Mouse (Mus musculus): ENCODE results near the gene Wiz.
A peak's percentile ranks its signal among the peaks of the same experiment; 100 is the strongest.

The Wiz gene

DNA sequence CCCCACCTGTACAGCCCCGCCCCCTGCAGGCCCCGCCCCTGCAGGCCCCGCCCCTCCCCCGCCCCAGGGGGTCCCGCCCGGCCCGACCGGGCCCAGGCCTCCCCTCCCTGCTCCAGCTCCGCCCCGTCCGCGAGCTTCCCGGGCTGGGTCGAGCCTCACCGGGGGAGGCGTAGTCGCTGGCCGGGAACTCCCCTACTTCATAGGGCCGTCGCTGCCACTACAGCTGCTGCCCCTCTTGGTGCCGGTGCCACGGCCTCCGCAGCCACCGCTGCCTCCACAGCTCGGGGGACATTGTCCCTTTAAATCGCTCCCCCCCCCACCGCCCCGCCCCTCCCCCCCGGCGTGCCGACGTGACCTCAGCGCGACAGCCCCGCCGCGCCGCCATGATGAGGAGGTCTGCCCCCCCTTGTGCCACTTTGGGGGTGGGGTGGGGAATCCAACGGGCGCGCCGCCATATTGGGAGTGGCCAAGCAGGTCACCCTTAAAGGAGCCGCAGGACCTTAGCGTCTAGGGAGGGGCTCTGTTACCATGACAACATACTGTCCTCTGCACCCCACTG is at the start of gene Wiz:
TSS of gene Wiz (minus strand) at position 339 of the 559 bp plus-strand sequence.
- DNase-seq, result peak; percentile 97

DNA sequence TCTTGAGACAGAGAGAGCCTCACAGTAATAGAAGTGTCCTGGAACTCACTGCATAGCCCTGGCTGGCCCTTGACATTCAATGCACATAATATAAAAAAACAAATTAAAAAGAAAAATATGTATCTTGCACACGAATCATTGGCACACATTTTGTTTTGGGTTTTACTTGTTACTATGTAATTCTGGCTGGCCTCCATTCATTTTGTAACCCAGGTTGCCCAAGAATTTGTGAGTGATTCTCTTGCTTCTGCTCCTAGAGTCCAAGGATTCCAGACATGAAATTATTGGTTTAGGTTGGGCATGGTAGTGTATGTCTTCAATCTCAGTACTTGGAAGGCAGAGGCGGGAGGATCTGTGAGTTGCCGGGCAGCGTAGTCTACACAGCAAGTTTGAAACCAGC is 47.9 kb upstream of the Wiz start:
- DNase-seq, result no peak

DNA sequence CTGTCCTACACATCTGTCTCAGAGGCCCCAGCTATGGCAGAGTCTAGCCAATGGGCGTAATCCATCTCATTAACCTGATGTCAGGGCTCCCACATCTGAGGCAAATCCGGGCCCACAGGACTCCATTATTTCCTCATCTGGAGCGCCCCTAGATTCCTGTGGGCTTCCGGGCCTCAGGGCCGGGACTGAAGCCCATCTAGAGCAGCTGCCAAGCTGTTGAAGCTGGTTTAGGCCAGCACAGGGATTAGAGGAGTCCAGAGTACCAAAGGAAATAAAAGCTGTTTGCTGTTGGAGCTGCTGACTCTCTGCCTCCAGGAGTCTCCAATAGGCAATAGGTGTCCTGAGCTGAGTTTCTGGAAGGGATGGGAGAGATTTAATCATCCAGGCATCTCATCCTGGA is 45.9 kb upstream of the Wiz start:
- no peak for DNase-seq

DNA sequence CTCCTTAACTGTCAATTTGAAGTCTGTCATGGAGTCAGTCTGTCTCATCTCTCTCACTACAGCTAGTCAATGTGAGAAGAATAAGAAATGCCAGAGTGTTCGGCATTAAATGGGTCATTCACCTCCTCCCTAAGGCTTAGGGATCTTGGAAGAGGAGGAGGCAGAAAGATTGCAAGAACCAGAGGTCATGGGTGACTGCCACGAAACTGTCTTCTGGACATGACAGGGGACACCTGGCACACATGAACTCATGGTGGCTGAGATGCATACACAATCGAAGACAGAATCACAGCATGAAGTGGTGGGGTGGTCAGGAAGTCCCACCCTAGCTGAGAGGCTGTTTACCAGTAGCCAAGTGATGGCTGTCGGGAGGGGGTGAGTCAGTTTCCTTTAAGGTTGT is 45.1 kb upstream of the Wiz start:
- DNase-seq, result peak; percentile 34

DNA sequence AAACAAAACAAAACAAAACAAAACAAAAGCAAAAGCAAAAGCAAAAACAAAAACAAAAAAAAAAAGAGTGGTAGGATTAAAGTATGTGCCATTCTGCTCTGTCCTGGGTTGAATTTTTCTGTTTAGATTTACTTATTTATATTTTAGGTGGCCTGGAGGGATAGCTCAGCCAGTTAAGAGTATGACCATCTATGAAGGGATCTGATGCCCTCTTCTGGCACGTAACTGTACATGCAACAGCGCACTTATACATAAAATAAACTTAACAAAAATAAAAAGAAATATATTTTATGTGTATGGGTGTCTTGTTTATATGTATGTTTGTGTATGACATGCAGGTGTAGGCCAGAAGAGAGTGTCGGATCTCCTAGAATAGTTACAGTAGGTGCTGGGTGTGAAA is 42.7 kb upstream of the Wiz start:
- DNase-seq, result no peak

DNA sequence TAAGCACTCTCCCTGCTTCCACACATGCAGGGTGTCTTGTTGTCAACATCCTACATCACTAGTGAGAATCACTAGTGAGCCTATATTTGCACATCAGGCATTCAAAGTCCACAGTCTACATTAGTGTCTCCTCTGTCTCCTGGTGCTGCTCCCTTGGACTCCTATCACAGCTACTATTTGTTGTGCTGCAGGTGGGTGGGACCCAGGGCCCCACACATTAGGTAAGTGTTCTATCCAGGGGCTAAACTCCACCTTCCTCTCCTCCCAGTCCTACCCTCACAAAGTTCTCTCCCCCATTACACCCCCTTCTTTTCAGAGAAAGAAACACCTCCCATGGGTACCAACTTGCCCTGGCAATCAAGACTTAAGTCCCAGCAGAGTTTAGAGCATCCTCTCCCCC is 37.4 kb upstream of the Wiz start:
- DNase-seq, result no peak

DNA sequence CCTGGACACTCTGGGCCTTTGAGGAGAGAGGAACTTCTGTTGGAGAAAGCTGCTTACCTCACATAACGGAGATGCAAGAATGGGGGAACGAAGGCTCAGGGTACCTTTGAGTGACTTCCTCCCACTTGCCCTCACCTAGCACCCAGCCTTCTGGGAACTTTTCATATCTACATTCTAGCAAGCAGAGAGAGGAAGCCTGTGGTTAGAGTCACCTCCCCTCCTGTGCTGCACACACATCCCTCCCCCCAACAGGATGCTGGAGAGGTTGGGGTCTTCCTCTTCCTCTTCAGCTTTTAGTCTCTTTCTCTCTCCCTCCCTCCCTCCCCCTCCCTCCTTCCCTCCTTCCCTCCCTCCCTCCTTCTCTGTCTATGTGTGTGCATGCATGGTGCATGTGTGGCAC is 34.8 kb upstream of the Wiz start, which contains the start of gene Pglyrp2:
TSS of gene Pglyrp2 (minus strand) at position 134 of the 400 bp plus-strand sequence.
- no peak for DNase-seq

DNA sequence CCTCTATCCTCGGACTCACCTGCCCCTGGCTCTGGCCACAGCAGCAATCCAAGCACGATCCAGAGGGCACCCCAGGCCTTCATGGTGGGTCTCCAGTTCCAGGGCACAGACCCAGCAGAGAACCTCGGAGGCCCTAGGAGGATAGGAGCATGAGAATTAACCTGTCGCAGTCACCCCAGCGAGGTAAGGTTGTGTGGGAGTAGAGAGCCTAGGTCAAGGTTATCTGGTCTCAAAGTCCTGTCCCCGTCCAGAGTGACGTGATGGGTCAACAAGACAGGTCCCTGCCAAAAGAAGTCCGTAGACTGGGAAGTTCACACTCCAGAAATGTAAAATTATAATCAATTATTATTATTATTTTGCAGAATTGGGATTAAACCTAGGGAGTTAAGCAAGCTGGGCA is 31.5 kb upstream of the Wiz start:
- DNase-seq, result no peak

DNA sequence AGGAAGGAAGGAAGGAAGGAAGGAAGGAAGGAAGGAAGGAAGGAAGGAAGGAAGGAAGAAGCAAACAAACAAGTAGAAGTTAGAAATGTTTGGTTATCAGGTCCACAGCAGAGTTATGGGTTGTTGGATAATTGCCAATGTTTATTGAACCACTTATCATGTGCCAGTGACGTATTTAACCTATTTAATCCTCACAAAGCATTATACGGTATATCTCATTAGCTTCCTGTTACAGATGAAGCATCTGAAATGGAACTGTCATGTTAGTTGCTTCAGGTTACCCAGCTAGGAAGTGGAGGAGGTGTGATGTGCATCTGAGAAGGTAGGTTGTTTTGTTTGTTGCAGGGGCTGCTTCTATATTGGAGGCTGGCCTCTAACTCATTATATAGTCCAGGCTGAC is 30.8 kb upstream of the Wiz start:
- no peak for DNase-seq

DNA sequence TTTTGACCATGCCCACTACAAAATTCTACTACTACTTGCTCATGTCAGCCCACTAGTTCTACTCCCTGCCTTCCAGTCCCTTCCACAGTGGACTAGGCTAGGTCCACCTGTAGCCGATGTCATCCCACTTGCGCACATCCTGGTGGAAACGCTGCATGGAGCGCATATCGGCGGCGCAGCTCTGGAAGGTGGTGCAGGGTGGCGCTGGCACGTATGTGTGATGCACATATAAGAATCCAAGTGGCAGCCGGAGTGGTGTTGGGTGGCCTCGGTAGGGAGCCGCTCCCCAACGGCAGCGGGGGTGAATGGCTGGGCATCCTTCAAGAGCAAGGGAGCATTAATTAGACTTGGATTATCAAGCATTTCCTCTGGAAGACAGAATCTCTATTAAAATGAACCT is 27.5 kb upstream of the Wiz start:
- no peak for DNase-seq

DNA sequence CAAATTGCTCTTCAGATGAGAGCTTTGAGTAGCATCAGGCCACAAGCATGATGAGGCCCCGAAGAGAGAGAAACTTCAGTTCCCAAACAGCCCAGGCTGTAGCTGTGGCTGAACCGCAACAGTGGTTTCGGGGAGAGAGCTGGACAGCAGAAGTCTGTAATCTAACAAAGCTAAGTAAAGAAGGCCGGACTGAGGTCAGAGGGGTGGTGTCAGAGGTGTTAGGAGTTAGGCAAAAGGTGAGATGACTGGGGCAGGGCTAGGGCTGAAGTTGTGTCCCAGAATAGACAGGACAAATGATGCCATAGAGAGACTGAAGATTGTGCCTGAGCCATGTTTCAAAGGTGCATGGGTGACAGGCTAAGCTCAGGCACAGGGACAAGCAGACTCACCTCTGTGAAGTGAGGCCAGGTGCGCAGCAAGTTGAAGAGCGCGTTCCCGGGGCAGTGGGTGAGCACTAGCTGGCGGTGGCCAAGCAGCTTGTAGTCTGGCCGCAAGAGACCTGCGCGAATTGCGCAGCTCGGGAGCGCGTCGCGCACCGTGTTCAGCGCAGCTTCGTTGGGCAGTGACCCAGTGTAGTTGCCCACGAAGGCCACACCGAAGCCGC is 26.3 kb upstream of the Wiz start:
- DNase-seq, result no peak

DNA sequence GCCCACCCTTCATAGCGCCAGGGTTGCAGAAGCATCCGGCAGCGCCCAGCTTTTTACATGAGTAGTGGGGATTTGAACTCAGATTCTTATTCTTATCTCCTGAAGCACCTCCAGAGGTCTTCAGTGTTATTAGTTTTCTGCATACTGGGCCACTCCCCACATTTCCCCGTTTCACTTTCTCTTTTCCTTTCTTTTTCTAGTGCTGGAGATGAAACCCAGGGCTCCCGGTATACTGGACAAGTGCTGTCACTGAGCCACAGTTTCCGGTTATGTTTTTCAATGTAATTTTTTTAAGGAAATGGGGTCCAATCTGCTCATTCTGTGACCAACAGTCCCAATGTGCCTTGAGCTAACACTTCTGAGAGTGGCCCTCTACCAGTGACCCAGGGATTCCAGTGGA is 22.7 kb upstream of the Wiz start:
- DNase-seq, result no peak

DNA sequence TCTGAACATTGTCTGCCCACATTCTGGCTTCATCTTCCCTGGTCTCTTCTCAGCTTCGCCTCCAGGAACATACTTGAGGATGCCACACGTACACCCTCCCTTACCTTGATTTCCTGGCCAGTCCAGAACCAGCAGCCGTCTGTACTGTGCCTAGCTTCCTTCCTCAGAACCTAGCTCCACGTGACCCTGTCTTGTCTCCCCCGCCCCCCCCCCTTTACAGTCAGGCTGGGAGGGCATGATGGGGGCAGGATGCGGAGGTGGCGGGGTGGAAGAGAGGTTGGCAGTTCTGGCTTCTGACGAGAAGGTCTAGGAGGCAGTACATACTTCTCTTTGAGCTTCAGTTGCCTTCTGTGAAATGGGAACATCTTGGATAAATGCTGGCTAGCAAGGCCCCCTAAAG is 14.2 kb upstream of the Wiz start, which contains the start of gene Rasal3:
TSS of gene Rasal3 (minus strand) at position 167 of the 400 bp plus-strand sequence.
- no peak for DNase-seq

DNA sequence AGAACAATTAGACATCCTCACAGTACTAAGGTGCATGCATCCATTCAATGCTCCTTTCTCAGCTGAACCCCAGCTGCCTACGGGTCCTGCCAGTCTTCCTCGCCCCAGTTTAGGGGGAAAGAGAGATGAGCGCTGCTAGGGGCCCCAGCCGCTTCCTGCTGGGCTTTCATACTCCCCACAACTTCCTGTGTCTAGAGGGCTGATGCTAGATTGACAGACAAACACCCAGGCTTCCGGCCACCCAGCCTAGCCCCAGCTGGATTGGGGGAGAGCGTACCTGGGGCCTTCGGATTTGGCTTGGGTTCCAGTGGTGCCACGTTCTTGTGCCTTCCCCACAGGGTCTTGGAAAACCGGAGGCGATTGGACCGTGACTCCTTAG is 13.5 kb upstream of the Wiz start:
- DNase-seq, result no peak

DNA sequence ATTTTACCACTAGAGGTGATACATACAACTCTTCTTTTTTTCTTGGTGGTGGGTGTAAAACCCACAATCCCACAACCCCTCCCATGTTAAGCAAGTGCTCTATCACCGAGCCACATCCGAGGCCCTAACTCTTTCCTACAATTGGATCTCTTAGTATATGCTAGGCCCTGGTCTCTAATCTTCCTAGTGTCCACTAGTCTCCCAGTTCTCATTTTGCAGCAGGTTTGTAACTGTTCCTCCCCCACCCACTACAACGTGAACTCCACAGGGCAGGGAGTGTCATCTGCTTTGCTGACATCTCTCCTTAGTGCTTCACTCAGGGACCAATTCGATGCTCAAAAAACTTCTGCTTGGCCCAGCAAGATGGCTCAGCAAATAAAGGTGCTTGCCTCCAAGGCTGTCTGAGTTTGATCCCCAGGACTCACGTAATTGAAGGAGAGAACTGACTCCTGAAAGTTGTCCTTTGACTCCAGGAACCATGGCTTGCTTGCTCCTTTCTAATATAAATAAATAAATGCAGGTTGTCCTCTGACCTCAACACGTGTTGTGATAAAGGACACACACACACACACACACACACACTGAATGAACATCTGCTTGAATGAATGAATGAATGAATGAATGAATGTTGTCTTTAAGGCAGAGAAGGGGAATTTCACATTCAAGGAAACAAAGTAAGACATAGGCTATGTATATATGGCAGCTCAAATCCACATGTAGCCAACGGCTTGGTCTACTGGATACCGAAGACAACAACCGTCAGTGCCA is 13.0 kb upstream of the Wiz start:
- no peak for DNase-seq

DNA sequence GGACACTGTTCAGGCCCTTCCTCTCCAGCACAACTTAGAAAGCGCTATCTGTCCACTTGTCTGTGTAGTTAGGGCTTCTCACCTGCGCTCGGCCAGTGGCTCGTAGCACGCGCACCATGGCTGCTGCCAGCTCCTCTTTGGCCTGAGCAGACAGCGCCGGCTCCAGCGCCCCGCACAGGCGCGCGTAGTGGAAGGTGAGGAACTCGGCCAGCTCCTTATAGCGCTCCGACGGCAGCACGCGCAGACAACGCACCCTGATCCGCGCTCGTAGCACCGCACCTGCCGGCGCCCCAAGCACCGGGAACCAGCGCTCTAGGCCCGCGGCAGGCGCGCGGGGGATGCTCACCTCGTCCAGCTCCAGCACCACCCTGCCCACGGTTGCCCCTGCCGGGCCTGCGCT is 7.0 kb upstream of the Wiz start:
- DNase-seq, result no peak

DNA sequence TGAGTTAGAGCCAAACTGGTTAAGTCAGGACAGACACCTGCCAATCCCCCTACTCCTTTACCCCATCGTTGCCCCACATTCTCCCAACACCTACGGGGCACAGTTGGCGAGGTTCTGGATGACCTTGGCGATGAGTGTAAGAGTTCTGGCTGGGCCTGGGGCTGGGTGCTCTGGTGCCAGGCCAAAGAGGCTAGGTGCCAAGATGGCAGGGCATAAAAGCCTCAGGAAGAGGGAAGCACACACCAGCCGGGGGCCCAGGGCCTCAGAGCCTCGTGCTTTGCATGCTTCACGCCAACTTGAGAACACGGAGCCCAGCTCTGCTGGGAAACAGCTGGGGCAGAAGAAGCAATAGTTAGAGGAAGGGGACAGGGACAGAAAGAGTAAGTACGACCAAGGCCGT is 4.7 kb upstream of the Wiz start:
- DNase-seq, result no peak

DNA sequence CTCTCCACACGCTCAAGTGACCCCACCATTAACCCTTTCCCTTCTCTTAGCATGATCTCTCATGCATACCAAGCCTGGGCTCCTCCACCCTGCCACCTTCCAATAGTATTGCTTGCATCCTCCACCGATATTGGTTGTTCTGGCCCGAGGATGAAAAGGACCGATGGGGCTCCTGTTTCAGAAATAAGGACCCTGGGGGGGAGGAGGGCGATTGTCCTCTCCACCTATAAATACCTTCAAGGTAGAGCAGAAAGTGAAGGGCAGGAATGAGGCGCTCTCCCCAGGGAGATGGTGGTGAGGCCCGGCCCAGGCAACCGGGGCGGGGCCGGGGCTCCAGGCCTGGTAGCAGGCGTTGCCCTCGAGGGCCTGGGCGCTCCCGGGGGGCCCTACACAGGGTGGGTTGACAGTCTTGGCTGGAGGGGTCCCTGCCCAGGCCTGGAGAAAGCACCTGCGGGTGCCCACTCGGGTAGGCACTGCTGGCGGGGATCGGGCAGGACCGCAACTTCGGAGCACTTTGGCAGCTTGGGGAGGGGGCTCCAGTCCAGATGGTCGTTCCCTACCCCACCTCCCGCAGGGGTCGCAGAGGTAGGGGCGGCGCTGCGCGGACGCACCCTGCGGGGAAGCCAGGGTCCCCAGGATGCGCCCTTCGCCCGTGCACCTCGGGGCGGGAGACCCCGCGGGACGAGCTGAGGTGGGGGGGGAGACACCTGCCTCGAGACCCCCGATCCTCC is 704 bp downstream of the Wiz start:
- DNase-seq, result peak; percentile 27

DNA sequence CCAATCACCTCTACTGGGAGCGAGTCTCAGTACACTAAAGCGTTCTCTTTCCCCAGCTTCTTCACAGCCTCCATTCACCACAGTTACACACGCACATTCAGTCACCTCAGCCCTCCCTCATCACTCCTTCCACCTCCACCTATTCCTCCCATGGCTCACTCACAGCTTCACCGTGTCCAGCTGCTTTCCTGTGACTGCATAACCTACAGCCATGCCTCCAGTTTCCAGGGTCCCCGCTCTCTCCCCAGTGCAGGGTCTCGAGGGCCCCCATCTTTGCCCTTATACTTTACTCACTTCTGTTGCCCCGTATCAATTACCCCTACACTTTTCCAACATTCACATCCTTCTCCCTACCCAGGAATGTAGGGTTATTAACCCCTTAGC is 1.3 kb downstream of the Wiz start:
- DNase-seq, result no peak

DNA sequence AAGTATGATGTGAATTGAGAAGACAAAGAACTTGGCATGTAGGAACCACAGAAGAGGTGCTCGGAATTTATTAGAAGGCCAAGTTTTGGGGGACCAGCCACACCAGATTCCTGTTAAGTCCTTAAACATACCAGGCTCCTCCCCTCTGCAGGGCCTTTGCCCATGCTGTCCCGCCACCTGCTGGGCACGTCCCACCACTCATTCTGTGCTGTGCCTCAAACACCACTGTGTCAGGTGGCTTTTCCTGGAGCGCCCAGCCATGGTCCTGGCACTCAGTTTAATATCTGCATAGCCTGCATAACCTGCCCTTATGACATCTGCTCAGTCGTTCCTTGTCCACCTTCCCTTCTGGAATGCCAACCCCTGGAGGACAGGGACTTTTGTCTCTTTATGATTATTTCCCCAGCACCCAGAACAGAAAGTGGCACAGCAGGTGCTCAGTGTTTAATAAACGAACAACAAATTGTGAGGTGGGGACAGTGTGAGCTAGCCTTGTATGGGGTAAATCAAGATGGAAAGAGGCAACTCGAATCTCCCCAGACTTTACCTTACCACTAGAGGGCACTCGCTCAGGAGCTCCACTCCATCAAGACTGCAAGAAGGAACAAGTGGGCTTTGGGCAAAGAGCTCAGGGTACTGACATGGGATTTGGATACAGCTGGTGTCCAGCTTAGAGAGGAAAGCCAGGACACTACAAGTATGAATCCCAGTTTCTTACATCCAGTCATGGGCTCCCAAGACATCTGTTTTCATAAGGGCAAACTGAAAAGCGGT is 2.4 kb downstream of the Wiz start:
- DNase-seq, result peak; percentile 58

DNA sequence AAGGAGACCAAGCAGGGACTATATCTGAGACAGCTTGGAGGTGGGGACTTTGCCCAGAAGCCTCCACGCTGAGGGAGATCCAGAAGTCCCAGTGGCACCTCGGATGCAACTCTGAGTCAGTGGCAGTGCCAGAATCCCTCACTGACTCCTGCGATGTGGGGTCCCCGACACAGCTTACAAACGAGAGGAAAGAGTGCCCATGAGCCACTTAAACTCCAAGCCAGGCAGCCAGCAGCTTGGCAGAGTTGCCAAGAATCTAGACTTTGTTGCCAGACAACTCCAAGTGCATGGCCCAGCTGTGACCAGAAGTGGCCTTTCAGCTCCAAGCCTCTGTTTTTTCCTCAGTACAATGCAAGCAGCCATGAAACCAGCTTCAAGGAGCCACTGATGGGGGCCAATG is 5.6 kb downstream of the Wiz start:
- no peak for DNase-seq

DNA sequence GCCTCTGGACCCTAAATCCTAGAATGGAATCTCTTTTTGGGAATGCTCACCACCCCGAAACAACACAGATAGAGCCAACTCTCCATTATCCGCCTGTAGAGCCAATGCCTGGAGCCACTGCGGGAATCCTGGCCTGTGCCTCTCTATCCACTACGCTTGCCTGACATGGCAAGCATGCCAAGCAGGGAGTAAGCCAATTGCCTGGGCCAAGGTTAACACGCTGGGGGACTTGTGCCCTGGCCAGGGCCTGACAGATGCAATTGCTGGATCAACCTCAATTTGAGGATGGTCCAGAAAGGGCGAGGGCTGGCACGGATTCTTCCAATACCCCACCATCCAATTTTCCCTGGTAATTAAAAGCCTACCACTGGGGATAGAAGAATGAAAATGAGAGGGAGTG is 6.7 kb downstream of the Wiz start:
- no peak for DNase-seq

DNA sequence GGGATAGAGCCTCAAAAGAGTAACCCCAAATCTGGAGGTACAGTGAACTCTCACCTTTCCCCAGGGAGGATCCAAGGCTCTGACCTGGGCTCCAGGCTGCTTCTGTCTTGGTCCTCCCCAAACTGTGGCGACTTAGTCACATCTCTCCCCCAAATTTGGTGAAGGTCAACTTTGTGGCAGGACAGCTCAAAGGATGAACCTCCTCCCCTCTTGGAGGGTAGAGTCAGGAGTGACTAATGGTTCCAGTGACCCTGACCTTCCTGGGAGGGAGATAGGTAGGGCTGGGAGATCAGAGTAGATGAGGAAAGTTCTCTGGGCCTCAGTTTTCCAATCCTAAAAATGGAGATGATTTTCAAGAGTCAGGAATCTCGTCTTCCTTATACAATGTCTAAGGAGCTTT is 10.5 kb downstream of the Wiz start:
- no peak for DNase-seq

Data from lung, postnatal 14 days (tissue).